Mouse (Mus musculus) intestine, postnatal 0 days (tissue): ENCODE measurements around the gene Cemip2. TPM values are rescaled to one million over a fixed set of nuclear protein-coding genes. Genes with fewer than 3 reads are reported as not detected.

ENCODE experiments used
- ATAC-seq: fragments of 200-750 bp; cut with Nextera tagmentation; 2 replicates; pipeline ENCODE4 v1.8.0; 2017; ENCODE audit warnings: mild to moderate bottlenecking, moderate TSS enrichment, moderate library complexity
- H3K27ac ChIP-seq: fragments of 300-500 bp; sonication (generic); 2 replicates; pipeline ENCODE4 v1.5.1; 2014; ENCODE audit warnings: mild to moderate bottlenecking, low read depth, low read length, moderate library complexity
- H3K27me3 ChIP-seq: fragments of 300-500 bp; sonication (generic); replicated peaks from 2 replicates; pipeline ENCODE4 v1.6.1; 2014; ENCODE audit warnings: low read length, mixed read lengths; ENCODE audit not compliant: control insufficient read depth, insufficient read depth
- H3K36me3 ChIP-seq: fragments of 300-500 bp; sonication (generic); 2 replicates; pipeline ENCODE4 v1.6.1; 2014; ENCODE audit warnings: mild to moderate bottlenecking, moderate library complexity; ENCODE audit not compliant: control insufficient read depth, insufficient read depth
- H3K4me1 ChIP-seq: fragments of 300-500 bp; sonication (generic); replicated peaks from 2 replicates; pipeline ENCODE4 v1.6.1; 2014; ENCODE audit warnings: antibody characterized with exemption, low read length, mixed read lengths; ENCODE audit not compliant: control insufficient read depth, insufficient read depth
- H3K4me2 ChIP-seq: fragments of 300-500 bp; sonication (generic); replicated peaks from 2 replicates; pipeline ENCODE4 v1.6.1; 2014; ENCODE audit warnings: low read depth, mild to moderate bottlenecking, moderate library complexity
- H3K4me3 ChIP-seq: fragments of 300-500 bp; sonication (generic); 2 replicates; pipeline ENCODE4 v1.5.1; 2014; ENCODE audit warnings: low read depth, low read length
- H3K9ac ChIP-seq: fragments of 300-500 bp; sonication (generic); 2 replicates; pipeline ENCODE4 v1.6.1; 2014; ENCODE audit warnings: mild to moderate bottlenecking, low read depth, low read length
- H3K9me3 ChIP-seq: fragments of 300-500 bp; sonication (generic); 2 replicates; pipeline ENCODE4 v1.6.1; 2016; ENCODE audit warnings: mixed run types; ENCODE audit not compliant: control insufficient read depth
- CTCF ChIP-seq: sonication (generic); IDR thresholded peaks from 2 replicates; pipeline ENCODE4 v1.5.1; 2016; ENCODE audit warnings: low read depth, mild to moderate bottlenecking, control low read depth, antibody characterized with exemption, moderate library complexity
- WGBS: fragments of 180-500 bp; shearing (Covaris S2); extraction: QIAGEN DNeasy Blood & Tissue Kit; methylation state at CpG from one replicate; pipeline ENCODE4 v1.1.7; 2014; 5-methylcytosine and 5-hydroxymethylcytosine counted together
- polyA plus RNA-seq: library from polyadenylated mRNA; unstranded; fragments of >200 nt; fragmentation: Nextera tagmentation; extraction: Ambion mirVana; gene quantifications from 2 replicates; pipeline ENCODE4 v1.2.1, GENCODE M21; 2015

Gene Cemip2
- polyA plus RNA-seq, 1 experiment from 2014 or later, result 3.3 TPM

DNA sequence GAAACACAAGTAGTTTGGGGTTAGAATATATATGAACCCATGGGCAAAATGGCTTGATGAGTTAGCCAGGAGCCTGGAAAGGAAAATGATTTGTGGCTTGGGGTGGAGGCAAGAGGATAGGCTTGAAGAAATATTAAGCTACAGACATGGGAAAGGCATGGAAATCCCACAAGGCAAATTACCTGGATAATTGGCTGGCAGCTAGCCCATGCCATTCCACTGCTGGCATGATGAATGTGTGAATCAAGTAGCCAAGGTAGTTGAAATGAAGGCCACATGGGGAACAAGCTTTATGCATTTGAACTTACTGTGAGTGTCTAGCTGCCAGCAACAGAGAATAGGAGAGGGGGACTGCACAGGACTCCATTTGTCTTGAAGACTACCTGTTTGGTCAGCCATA is 16.5 kb upstream of the Cemip2 start:
- Histone ChIP-seq H3K4me1 (no peaks in the 10 kb centered on the region), H3K4me3 (no peak overlapping the region), H3K9me3 (no peaks in the 10 kb centered on the region), H3K27ac (no peak overlapping the region), H3K4me2 (no peak overlapping the region), H3K27me3 (no peaks in the 10 kb centered on the region), H3K36me3 (no peaks in the 10 kb centered on the region), H3K9ac (no peak overlapping the region)
- TF ChIP-seq CTCF, result no peak
- ATAC-seq, result no peak

DNA sequence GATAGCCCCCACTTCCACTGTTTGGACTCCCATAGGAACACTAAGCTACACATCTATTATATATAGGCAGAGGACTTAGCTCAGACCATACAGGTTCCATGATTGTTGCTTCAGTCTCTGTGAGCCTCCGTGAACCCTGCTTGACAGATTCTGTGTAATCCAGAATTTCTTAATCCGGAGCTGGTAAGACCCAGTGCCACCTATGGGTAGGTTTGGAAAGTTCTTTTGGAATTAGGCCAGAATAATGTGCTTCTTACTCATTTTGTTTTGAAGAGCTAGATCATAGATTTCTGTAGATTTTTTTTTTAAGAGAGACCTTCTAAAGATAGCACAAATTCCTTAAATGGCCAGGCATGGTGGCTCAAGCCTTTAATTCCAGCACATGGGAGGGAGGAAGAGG is 14.1 kb upstream of the Cemip2 start:
- ATAC-seq, result no peak
- TF ChIP-seq CTCF, result peak; percentile 22
- WGBS, result 77% methylated on average over 2 of the region's 2 CpGs
- H3K4me3 ChIP-seq, result no peak overlapping the region
- no peaks in the 10 kb centered on the region for H3K36me3 ChIP-seq
- H3K9ac ChIP-seq, result no peak overlapping the region
- no peaks in the 10 kb centered on the region for H3K4me1 ChIP-seq
- H3K4me2 ChIP-seq, result no peak overlapping the region
- no peaks in the 10 kb centered on the region for H3K27me3 ChIP-seq
- H3K9me3 ChIP-seq, result no peaks in the 10 kb centered on the region
- H3K27ac ChIP-seq, result no peak overlapping the region

GRCm38 (mm10) chr19:21764738-21765137 is 13.4 kb upstream of the Cemip2 start:
- no peak for TF ChIP-seq CTCF

GRCm38 (mm10) chr19:21767500-21768045 is 10.6 kb upstream of the Cemip2 start:
- Histone ChIP-seq H3K9me3 (no peaks in the 10 kb centered on the region), H3K4me2 (no peak overlapping the region), H3K27me3 (no peaks in the 10 kb centered on the region), H3K36me3 (no peaks in the 10 kb centered on the region), H3K4me3 (no peak overlapping the region), H3K4me1 (no peaks in the 10 kb centered on the region), H3K27ac (no peak overlapping the region), H3K9ac (no peak overlapping the region)
- TF ChIP-seq CTCF, result no peak
- WGBS, result 77% methylated on average over 9 of the region's 9 CpGs
- ATAC-seq, result no peak

More at GRCm38 (mm10) chr19:21764738-21765137, 13.4 kb upstream of the Cemip2 start:
- Histone ChIP-seq H3K27ac (no peak overlapping the region), H3K4me3 (no peak overlapping the region), H3K27me3 (no peaks in the 10 kb centered on the region), H3K36me3 (no peaks in the 10 kb centered on the region), H3K9ac (no peak overlapping the region), H3K4me1 (no peaks in the 10 kb centered on the region), H3K9me3 (no peaks in the 10 kb centered on the region), H3K4me2 (no peak overlapping the region)
- 78% methylated on average over 3 of the region's 3 CpGs for WGBS
- no peak for ATAC-seq

DNA sequence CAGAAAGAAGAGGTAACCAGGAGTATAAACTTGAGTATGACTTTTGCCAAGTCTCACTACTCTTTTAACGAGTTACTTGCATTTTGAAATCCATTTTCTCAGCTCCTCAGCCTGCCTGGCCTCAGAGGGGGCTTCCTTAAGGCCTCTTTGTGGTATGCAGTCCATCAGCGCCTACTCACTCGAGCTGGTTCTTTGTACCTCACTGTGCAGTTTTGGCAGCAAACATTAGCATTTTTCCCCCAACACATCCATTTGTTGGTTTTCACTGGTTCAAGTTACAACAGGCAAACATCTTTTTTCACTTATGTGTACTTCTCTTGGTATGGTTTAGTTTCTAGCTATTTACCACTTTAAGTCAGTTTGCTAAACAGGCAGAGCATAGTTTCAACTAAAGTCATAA is 8.3 kb upstream of the Cemip2 start:
- H3K27ac ChIP-seq, result no peak overlapping the region
- no peaks in the 10 kb centered on the region for H3K9me3 ChIP-seq
- H3K36me3 ChIP-seq, result no peaks in the 10 kb centered on the region
- no peak overlapping the region for H3K4me2 ChIP-seq
- no peak for ATAC-seq
- no peak overlapping the region for H3K9ac ChIP-seq
- H3K4me3 ChIP-seq, result no peak overlapping the region
- no peaks in the 10 kb centered on the region for H3K27me3 ChIP-seq
- H3K4me1 ChIP-seq, result no peaks in the 10 kb centered on the region
- TF ChIP-seq CTCF, result no peak
- 70% methylated on average over 3 of the region's 3 CpGs for WGBS

DNA sequence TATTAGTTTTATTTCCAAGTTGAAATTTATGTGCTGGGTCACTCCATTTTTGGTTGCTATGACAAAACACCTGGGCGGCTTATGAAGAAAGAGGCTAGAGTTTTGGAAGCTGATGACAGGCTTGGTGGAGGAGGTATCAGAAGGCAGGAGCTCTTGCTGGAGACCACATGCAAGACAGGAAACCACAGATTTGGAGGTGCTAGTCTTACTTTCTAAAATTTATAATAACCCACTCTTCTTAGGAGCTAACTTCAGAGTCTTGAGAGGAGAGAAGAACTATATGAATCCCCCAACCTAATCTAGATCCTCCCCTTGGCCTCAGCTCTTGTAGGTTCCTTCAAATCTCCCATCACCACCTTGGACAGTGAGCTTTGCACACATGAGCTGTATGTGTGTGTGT is 6.6 kb upstream of the Cemip2 start:
- no peak overlapping the region for H3K4me2 ChIP-seq
- no peaks in the 10 kb centered on the region for H3K4me1 ChIP-seq
- no peak overlapping the region for H3K27ac ChIP-seq
- H3K36me3 ChIP-seq, result no peaks in the 10 kb centered on the region
- H3K27me3 ChIP-seq, result no peaks in the 10 kb centered on the region
- no peaks in the 10 kb centered on the region for H3K9me3 ChIP-seq
- H3K4me3 ChIP-seq, result no peak overlapping the region
- TF ChIP-seq CTCF, result no peak
- 82% methylated on average over 1 of the region's 1 CpGs for WGBS
- H3K9ac ChIP-seq, result no peak overlapping the region
- no peak for ATAC-seq

GRCm38 (mm10) chr19:21773621-21774020 is 4.5 kb upstream of the Cemip2 start:
- H3K27ac ChIP-seq, result no peak overlapping the region
- H3K4me3 ChIP-seq, result no peak overlapping the region
- peak; percentile 60 for ATAC-seq
- no peak overlapping the region for H3K4me2 ChIP-seq
- no peaks in the 10 kb centered on the region for H3K27me3 ChIP-seq
- H3K36me3 ChIP-seq, result no peaks in the 10 kb centered on the region
- 23% methylated on average over 6 of the region's 6 CpGs for WGBS
- no peak for TF ChIP-seq CTCF
- H3K9me3 ChIP-seq, result no peaks in the 10 kb centered on the region
- H3K9ac ChIP-seq, result no peak overlapping the region
- no peaks in the 10 kb centered on the region for H3K4me1 ChIP-seq
